Mouse (Mus musculus) megakaryocyte, embryonic 14.5 days (primary cell): ENCODE data around the gene Tubb2b. TPM values are rescaled to one million over a fixed set of nuclear protein-coding genes. Genes with fewer than 3 reads are reported as not detected.
A peak's percentile ranks its signal among the peaks of the same experiment; 100 is the strongest.

Experiments
- H3K27me3 ChIP-seq: replicated peaks from 2 replicates; pipeline ENCODE3; 2012; ENCODE audit warnings: inconsistent platforms
- H3K36me3 ChIP-seq: replicated peaks from 2 replicates; pipeline ENCODE3; 2012; ENCODE audit warnings: low read length, inconsistent platforms, mixed read lengths
- H3K4me1 ChIP-seq: 2 replicates; pipeline ENCODE4 v1.6.1; 2012; ENCODE audit warnings: inconsistent platforms
- H3K4me3 ChIP-seq: replicated peaks from 2 replicates; pipeline ENCODE3; 2012; ENCODE audit warnings: moderate library complexity, mild to moderate bottlenecking, inconsistent platforms
- H3K9me3 ChIP-seq: 2 replicates; pipeline ENCODE4 v1.6.1; 2012; ENCODE audit warnings: inconsistent platforms
- FLI1 ChIP-seq: IDR thresholded peaks from 2 replicates; pipeline ENCODE4 v1.6.1; 2012; ENCODE audit warnings: low read length, inconsistent platforms, mixed read lengths
- GATA1 ChIP-seq: IDR thresholded peaks from 3 replicates; pipeline ENCODE4 v1.6.1; 2012; ENCODE audit warnings: mixed read lengths, low read length, inconsistent platforms, borderline replicate concordance
- polyA plus RNA-seq: library from polyadenylated mRNA; stranded (reverse); fragments of >175 nt; gene quantifications from 2 replicates; pipeline ENCODE4 v1.2.3, GENCODE M21; 2012; ENCODE audit warnings: low replicate concordance; ENCODE audit not compliant: insufficient read depth

Tubb2b gene
- polyA plus RNA-seq, 1 experiment, result 11.0 TPM

- Histone ChIP-seq H3K36me3 (no peaks in the 10 kb centered on the region), H3K4me3 (peak overlapping the region; percentile 62), H3K27me3 (peaks cover 11% of the 10 kb centered on the region), H3K4me1 (peaks cover 60% of the 10 kb centered on the region), H3K9me3 (no peaks in the 10 kb centered on the region)
- TF ChIP-seq FLI1 (no peak), GATA1 (no peak)
Observed at GRCm38 (mm10) chr13:34154217-34154930, 24.1 kb upstream of the Tubb2b start.

- TF ChIP-seq GATA1 (no peak), FLI1 (no peak)
- H3K4me1 ChIP-seq, result peaks cover 69% of the 10 kb centered on the region
- H3K9me3 ChIP-seq, result no peaks in the 10 kb centered on the region
Observed at GRCm38 (mm10) chr13:34153254-34154011, 23.2 kb upstream of the Tubb2b start.

GRCm38 (mm10) chr13:34152695-34153094 lies 22.4 kb upstream of the Tubb2b start:
- Histone ChIP-seq H3K9me3 (no peaks in the 10 kb centered on the region), H3K4me3 (no peak overlapping the region), H3K27me3 (peaks cover 18% of the 10 kb centered on the region), H3K4me1 (peaks cover 77% of the 10 kb centered on the region), H3K36me3 (no peaks in the 10 kb centered on the region)
- no peak for TF ChIP-seq GATA1
- no peak for TF ChIP-seq FLI1

More at GRCm38 (mm10) chr13:34153254-34154011, 23.2 kb upstream of the Tubb2b start:
- peaks cover 18% of the 10 kb centered on the region for H3K27me3 ChIP-seq
- no peak overlapping the region for H3K4me3 ChIP-seq
- no peaks in the 10 kb centered on the region for H3K36me3 ChIP-seq

GRCm38 (mm10) chr13:34151425-34151824 lies 21.2 kb upstream of the Tubb2b start:
- Histone ChIP-seq H3K9me3 (no peaks in the 10 kb centered on the region), H3K4me3 (no peak overlapping the region), H3K36me3 (no peaks in the 10 kb centered on the region), H3K4me1 (peaks cover 76% of the 10 kb centered on the region), H3K27me3 (peaks cover 18% of the 10 kb centered on the region)
- TF ChIP-seq GATA1 (no peak), FLI1 (no peak)

- Histone ChIP-seq H3K36me3 (no peaks in the 10 kb centered on the region), H3K9me3 (no peaks in the 10 kb centered on the region), H3K27me3 (peaks cover 18% of the 10 kb centered on the region), H3K4me1 (peaks cover 68% of the 10 kb centered on the region), H3K4me3 (no peak overlapping the region)
- no peak for TF ChIP-seq GATA1
- no peak for TF ChIP-seq FLI1
Observed at GRCm38 (mm10) chr13:34150271-34151027, 20.2 kb upstream of the Tubb2b start.

DNA sequence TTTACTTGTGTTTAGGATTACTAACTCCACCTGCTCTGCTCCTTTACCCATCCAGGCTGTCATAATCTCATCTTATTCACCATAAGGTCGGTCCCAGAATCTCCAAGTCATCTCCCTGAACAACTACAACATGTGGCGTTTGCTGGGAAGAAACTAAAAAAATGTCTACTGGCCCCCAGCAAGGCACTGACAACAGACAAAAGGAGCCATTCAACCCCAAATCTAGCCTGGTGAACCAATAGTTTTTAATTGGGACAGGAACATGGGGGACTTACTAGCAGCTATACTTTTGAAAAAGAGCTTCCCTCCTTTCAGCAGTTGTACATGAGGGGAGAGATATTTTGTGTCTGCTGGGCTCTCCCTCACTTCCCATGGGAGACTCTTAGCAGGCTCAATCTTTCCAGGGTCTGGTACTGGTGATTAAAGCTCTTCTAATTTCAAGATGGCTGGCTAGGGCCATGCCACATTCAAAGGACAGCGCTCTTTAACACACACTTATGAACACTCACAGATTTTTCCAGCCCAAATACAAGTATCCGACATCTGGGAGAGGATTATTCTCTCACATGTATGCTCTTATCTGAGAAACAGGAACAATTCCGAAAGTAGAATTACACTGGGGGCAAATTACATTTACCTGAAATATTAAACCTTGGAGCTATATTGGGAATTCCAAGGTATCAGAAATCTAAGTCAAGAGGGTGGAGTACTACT lies 19.4 kb upstream of the Tubb2b start:
- Histone ChIP-seq H3K4me3 (peak overlapping the region; percentile 86), H3K36me3 (no peaks in the 10 kb centered on the region), H3K9me3 (no peaks in the 10 kb centered on the region), H3K27me3 (peaks cover 19% of the 10 kb centered on the region), H3K4me1 (peaks cover 63% of the 10 kb centered on the region)
- TF ChIP-seq FLI1 (no peak), GATA1 (no peak)

- Histone ChIP-seq H3K4me1 (peaks cover 56% of the 10 kb centered on the region), H3K4me3 (peak overlapping the region; percentile 86), H3K9me3 (no peaks in the 10 kb centered on the region), H3K36me3 (no peaks in the 10 kb centered on the region), H3K27me3 (peaks cover 23% of the 10 kb centered on the region)
- TF ChIP-seq FLI1, result no peak
- no peak for TF ChIP-seq GATA1
Observed at GRCm38 (mm10) chr13:34148767-34149392, 18.6 kb upstream of the Tubb2b start.

DNA sequence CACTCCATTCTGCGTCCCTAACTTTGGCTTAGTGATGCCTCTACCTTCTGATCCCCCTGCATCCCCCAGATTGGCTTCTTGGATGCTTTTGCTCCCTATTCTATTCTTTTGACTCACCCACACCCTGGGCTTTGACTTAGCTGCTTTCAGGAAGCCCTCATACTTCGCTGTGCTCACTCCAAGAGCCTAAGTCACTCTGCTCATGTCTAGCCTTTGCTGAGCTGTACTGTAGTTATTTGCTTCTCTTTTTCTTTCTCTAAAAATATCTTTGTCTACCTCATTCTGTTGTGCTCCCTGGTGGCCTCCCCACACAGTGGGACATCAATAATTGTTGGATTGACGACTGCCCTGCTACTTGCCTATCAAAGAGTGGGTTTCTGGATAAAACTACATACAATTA lies 17.9 kb upstream of the Tubb2b start:
- H3K36me3 ChIP-seq, result no peaks in the 10 kb centered on the region
- TF ChIP-seq GATA1, result no peak
- TF ChIP-seq FLI1, result no peak
- no peak overlapping the region for H3K4me3 ChIP-seq
- H3K27me3 ChIP-seq, result peaks cover 26% of the 10 kb centered on the region
- H3K9me3 ChIP-seq, result no peaks in the 10 kb centered on the region
- peaks cover 49% of the 10 kb centered on the region for H3K4me1 ChIP-seq

DNA sequence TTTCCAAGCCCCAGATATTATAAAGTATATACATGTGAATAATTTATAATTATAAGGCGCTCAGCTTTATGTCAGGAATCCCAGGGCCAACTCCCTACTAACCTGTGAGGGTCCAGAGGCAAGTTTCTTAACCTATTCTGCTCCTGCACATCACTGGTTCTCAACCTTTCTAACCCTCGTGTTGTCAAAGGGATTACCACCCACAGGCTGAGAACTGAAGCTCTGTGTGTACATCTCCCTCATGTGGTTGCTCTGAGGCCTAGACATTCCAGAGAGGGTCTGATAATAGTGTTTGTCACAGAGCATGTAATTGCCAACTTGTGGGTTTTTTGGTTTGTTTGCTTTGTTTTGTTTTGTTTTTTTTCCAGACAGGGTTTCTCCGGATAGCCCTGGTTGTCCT lies 16.6 kb upstream of the Tubb2b start:
- Histone ChIP-seq H3K27me3 (peaks cover 26% of the 10 kb centered on the region), H3K36me3 (no peaks in the 10 kb centered on the region), H3K4me3 (no peak overlapping the region), H3K4me1 (peaks cover 44% of the 10 kb centered on the region), H3K9me3 (no peaks in the 10 kb centered on the region)
- TF ChIP-seq FLI1 (no peak), GATA1 (no peak)
